Mouse (Mus musculus): Measurements from ENCODE around the gene Mansc1. TPM values are rescaled to one million over a fixed set of nuclear protein-coding genes. Genes with fewer than 3 reads are reported as not detected.

Mansc1 gene
- total RNA-seq, 2 experiments from 2014 or later = 3.5 to 3.9 TPM

- DNase-seq (ENCODE audit: low spot score in 2 of 2) = no peak
Measured at GRCm38 (mm10) chr6:134639900-134640299, 7.6 kb upstream of the Mansc1 start.

- DNase-seq (ENCODE audit: low spot score in 2 of 2) = no peak
Measured at GRCm38 (mm10) chr6:134639210-134639609, 6.9 kb upstream of the Mansc1 start, which contains the start of gene Borcs5. Gene Borcs5 (plus strand): TSS chr6:134639510.

- DNase-seq (ENCODE audit: low spot score in 2 of 2) = no peak
Measured at GRCm38 (mm10) chr6:134636476-134636875, 4.2 kb upstream of the Mansc1 start.

GRCm38 (mm10) chr6:134633553-134633952, 1.3 kb upstream of the Mansc1 start:
- DNase-seq (ENCODE audit: low spot score in 2 of 2) = no peak

GRCm38 (mm10) chr6:134632756-134633155, 468 bp upstream of the Mansc1 start:
- DNase-seq (ENCODE audit: low spot score in 2 of 2) = no peak

GRCm38 (mm10) chr6:134630447-134630846, 1.8 kb downstream of the Mansc1 start:
- DNase-seq (ENCODE audit: low spot score in 2 of 2) = no peak

- DNase-seq (ENCODE audit: low spot score in 2 of 2) = no peak
Measured at GRCm38 (mm10) chr6:134626564-134626963, 5.7 kb downstream of the Mansc1 start.

GRCm38 (mm10) chr6:134625431-134625830, 6.9 kb downstream of the Mansc1 start:
- DNase-seq (ENCODE audit: low spot score in 2 of 2) = no peak

- no peak for DNase-seq (ENCODE audit: low spot score in 2 of 2)
Measured at GRCm38 (mm10) chr6:134621552-134621949, 10.7 kb downstream of the Mansc1 start.

GRCm38 (mm10) chr6:134620846-134621551, 11.3 kb downstream of the Mansc1 start:
- DNase-seq (ENCODE audit: low spot score in 2 of 2) = peak; percentile 67 to 71

- no peak for DNase-seq (ENCODE audit: low spot score in 2 of 2)
Measured at GRCm38 (mm10) chr6:134620129-134620528, 12.2 kb downstream of the Mansc1 start.

- no peak for DNase-seq (ENCODE audit: low spot score in 2 of 2)
Measured at GRCm38 (mm10) chr6:134617589-134617988, 14.7 kb downstream of the Mansc1 start.

GRCm38 (mm10) chr6:134614723-134615648, 17.3 kb downstream of the Mansc1 start:
- DNase-seq (ENCODE audit: low spot score in 2 of 2) = peak; percentile 89 to 91

- DNase-seq (ENCODE audit: low spot score in 2 of 2) = no peak
Measured at GRCm38 (mm10) chr6:134614322-134614721, 18.0 kb downstream of the Mansc1 start.

GRCm38 (mm10) chr6:134611896-134612295, 20.4 kb downstream of the Mansc1 start:
- no peak for DNase-seq (ENCODE audit: low spot score in 2 of 2)

- no peak for DNase-seq (ENCODE audit: low spot score in 2 of 2)
Measured at GRCm38 (mm10) chr6:134610380-134610779, 21.9 kb downstream of the Mansc1 start.

- DNase-seq (ENCODE audit: low spot score in 2 of 2) = peak in 1 of 2 experiments; percentile 34
Measured at GRCm38 (mm10) chr6:134606949-134607746, 25.1 kb downstream of the Mansc1 start.

GRCm38 (mm10) chr6:134606540-134606939, 25.7 kb downstream of the Mansc1 start:
- no peak for DNase-seq (ENCODE audit: low spot score in 2 of 2)

GRCm38 (mm10) chr6:134605196-134605595, 27.1 kb downstream of the Mansc1 start:
- no peak for DNase-seq (ENCODE audit: low spot score in 2 of 2)

GRCm38 (mm10) chr6:134602371-134603003, 29.8 kb downstream of the Mansc1 start:
- no peak for DNase-seq (ENCODE audit: low spot score in 2 of 2)

- DNase-seq (ENCODE audit: low spot score in 2 of 2) = no peak
Measured at GRCm38 (mm10) chr6:134601766-134602165, 30.5 kb downstream of the Mansc1 start.
